Mouse (Mus musculus) MEL (cell line): ENCODE data around the gene Gm49325. TPM values are rescaled to one million over a fixed set of nuclear protein-coding genes. Genes with fewer than 3 reads are reported as not detected.

Source experiments
- DNase-seq: peaks from one replicate; pipeline ENCODE4 v3.0.0; 2011; ENCODE audit warnings: low read depth, low spot score
- H3K27ac ChIP-seq: 2 replicates; pipeline ENCODE4 v1.5.1; 2012; ENCODE audit warnings: low read depth, mild to moderate bottlenecking, control low read depth, low read length, moderate library complexity; ENCODE audit not compliant: control insufficient read depth
- H3K27me3 ChIP-seq, 2 experiments: fragments of 150-350 bp in 1 of 2; sonication (generic) in 1 of 2; 2 replicates each; pipeline ENCODE4 v1.6.1; 2012; ENCODE audit warnings: low read length in 2 of 2, mild to moderate bottlenecking in 2 of 2, improper control_type of control experiment in 1 of 2, moderate library complexity in 1 of 2; ENCODE audit not compliant: insufficient read depth in 2 of 2, control insufficient read depth in 1 of 2
- H3K36me3 ChIP-seq, 2 experiments: 2 replicates each; pipeline ENCODE4 v1.6.1; 2012 to 2014; ENCODE audit warnings: low read length in 2 of 2, improper control_type of control experiment in 1 of 2, inconsistent platforms in 1 of 2, mild to moderate bottlenecking in 1 of 2; ENCODE audit not compliant: insufficient read depth in 2 of 2, control insufficient read depth in 1 of 2
- H3K4me1 ChIP-seq, 2 experiments: fragments of 150-350 bp in 1 of 2; sonication (generic) in 1 of 2; 2 replicates each; pipeline ENCODE4 v1.6.1; 2012; ENCODE audit warnings: low read length in 2 of 2, improper control_type of control experiment in 1 of 2, mild to moderate bottlenecking in 1 of 2; ENCODE audit not compliant: insufficient read depth in 2 of 2, control insufficient read depth in 1 of 2
- H3K4me3 ChIP-seq, 2 experiments: fragments of 150-350 bp in 1 of 2; sonication (generic) in 1 of 2; 2 replicates each; pipeline ENCODE4 v1.5.1; 2012; ENCODE audit warnings: low read depth in 2 of 2, low read length in 2 of 2, mild to moderate bottlenecking in 2 of 2, moderate library complexity in 2 of 2, control low read depth in 1 of 2, improper control_type of control experiment in 1 of 2; ENCODE audit not compliant: control insufficient read depth in 1 of 2, insufficient read depth in 1 of 2
- H3K79me2 ChIP-seq: 2 replicates; pipeline ENCODE4 v1.6.1; 2012; ENCODE audit warnings: mild to moderate bottlenecking, low read length, moderate library complexity; ENCODE audit not compliant: control insufficient read depth, poor library complexity, insufficient read depth
- H3K9ac ChIP-seq: 2 replicates; pipeline ENCODE4 v1.6.1; 2012; ENCODE audit warnings: low read depth, mild to moderate bottlenecking, control low read depth, low read length, moderate library complexity; ENCODE audit not compliant: control insufficient read depth, poor library complexity, severe bottlenecking
- H3K9me3 ChIP-seq: fragments of 150-350 bp; sonication (generic); replicated peaks from 2 replicates; pipeline ENCODE4 v1.6.1; 2012; ENCODE audit warnings: mild to moderate bottlenecking, low read length, improper control_type of control experiment, moderate library complexity; ENCODE audit not compliant: insufficient read depth
- BHLHE40 ChIP-seq: IDR thresholded peaks from 2 replicates; pipeline ENCODE4 v1.6.1; 2012; ENCODE audit warnings: low read depth, mild to moderate bottlenecking, inconsistent platforms, low read length, improper control_type of control experiment, borderline replicate concordance
- CTCF ChIP-seq, 3 experiments: IDR thresholded peaks in 2 of 3; conservative IDR thresholded peaks in 1 of 3; 2 replicates each; pipeline ENCODE4 v1.5.1; 2011 to 2012; ENCODE audit warnings: low read length in 3 of 3, low read depth in 2 of 3, mild to moderate bottlenecking in 2 of 3, improper control_type of control experiment in 1 of 3, inconsistent platforms in 1 of 3, mixed read lengths in 1 of 3, moderate library complexity in 1 of 3; ENCODE audit not compliant: control insufficient read depth in 1 of 3, insufficient read depth in 1 of 3, poor library complexity in 1 of 3, severe bottlenecking in 1 of 3
- E2F4 ChIP-seq: IDR thresholded peaks from 2 replicates; pipeline ENCODE4 v1.6.1; 2011; ENCODE audit warnings: low read depth, low read length, improper control_type of control experiment, borderline replicate concordance
- ELF1 ChIP-seq: IDR thresholded peaks from 2 replicates; pipeline ENCODE4 v1.6.1; 2014; ENCODE audit warnings: low read depth, mild to moderate bottlenecking, inconsistent platforms, low read length, improper control_type of control experiment, moderate library complexity
- EP300 ChIP-seq, 2 experiments: IDR thresholded peaks; 2 replicates each; pipeline ENCODE4 v1.6.1; 2011; ENCODE audit warnings: improper control_type of control experiment in 2 of 2, low read length in 2 of 2, low read depth in 1 of 2, mild to moderate bottlenecking in 1 of 2
- GABPA ChIP-seq: IDR thresholded peaks from 2 replicates; pipeline ENCODE4 v1.6.1; 2012; ENCODE audit warnings: low read depth, mild to moderate bottlenecking, inconsistent platforms, low read length, improper control_type of control experiment, moderate library complexity
- JUND ChIP-seq: IDR thresholded peaks from 2 replicates; pipeline ENCODE4 v1.6.1; 2011; ENCODE audit warnings: low read depth, mild to moderate bottlenecking, improper control_type of control experiment, low read length
- KAT2A ChIP-seq: conservative IDR thresholded peaks from 2 replicates; pipeline ENCODE4 v1.6.1; 2012; ENCODE audit warnings: low read depth, low read length, improper control_type of control experiment, inconsistent platforms
- MAFK ChIP-seq: IDR thresholded peaks from 2 replicates; pipeline ENCODE4 v1.6.1; 2011; ENCODE audit warnings: low read depth, mild to moderate bottlenecking, low read length, improper control_type of control experiment, borderline replicate concordance
- MAX ChIP-seq: IDR thresholded peaks from 2 replicates; pipeline ENCODE4 v1.6.1; 2011; ENCODE audit warnings: low read length, improper control_type of control experiment
- MEF2A ChIP-seq: IDR thresholded peaks from 2 replicates; pipeline ENCODE4 v1.6.1; 2014; ENCODE audit warnings: low read depth, mild to moderate bottlenecking, inconsistent platforms, low read length, improper control_type of control experiment; ENCODE audit not compliant: poor library complexity, insufficient replicate concordance, severe bottlenecking; ENCODE audit errors: extremely low read depth
- NELFE ChIP-seq: IDR thresholded peaks from 2 replicates; pipeline ENCODE4 v1.6.1; 2011; ENCODE audit warnings: low read depth, low read length, improper control_type of control experiment
- NRF1 ChIP-seq: IDR thresholded peaks from 2 replicates; pipeline ENCODE4 v1.6.1; 2014; ENCODE audit warnings: low read depth, mild to moderate bottlenecking, inconsistent platforms, low read length, improper control_type of control experiment, moderate library complexity; ENCODE audit not compliant: poor library complexity, insufficient read depth, severe bottlenecking
- POLR2A ChIP-seq, 2 experiments: IDR thresholded peaks; 2 replicates each; pipeline ENCODE4 v1.6.1; 2011 to 2012; ENCODE audit warnings: low read length in 2 of 2, mild to moderate bottlenecking in 2 of 2, control low read depth in 1 of 2, improper control_type of control experiment in 1 of 2, low read depth in 1 of 2, moderate library complexity in 1 of 2; ENCODE audit not compliant: control insufficient read depth in 1 of 2, insufficient read depth in 1 of 2, poor library complexity in 1 of 2
- RCOR1 ChIP-seq: IDR thresholded peaks from 2 replicates; pipeline ENCODE4 v1.6.1; 2012; ENCODE audit warnings: low read depth, mild to moderate bottlenecking, inconsistent platforms, low read length, improper control_type of control experiment
- SMC3 ChIP-seq: IDR thresholded peaks from 2 replicates; pipeline ENCODE4 v1.6.1; 2011; ENCODE audit warnings: low read depth, low read length, improper control_type of control experiment
- TAL1 ChIP-seq: IDR thresholded peaks from 2 replicates; pipeline ENCODE4 v1.6.1; 2012; ENCODE audit warnings: mild to moderate bottlenecking, inconsistent platforms, low read length, moderate library complexity, mixed read lengths
- TBP ChIP-seq: IDR thresholded peaks from 2 replicates; pipeline ENCODE4 v1.8.0; 2011; ENCODE audit warnings: low read depth, low read length, improper control_type of control experiment
- TCF12 ChIP-seq: IDR thresholded peaks from 2 replicates; pipeline ENCODE4 v1.6.1; 2014; ENCODE audit warnings: low read depth, mild to moderate bottlenecking, inconsistent platforms, low read length, improper control_type of control experiment, moderate library complexity
- USF2 ChIP-seq, 2 experiments: IDR thresholded peaks; 2 replicates each; pipeline ENCODE4 v1.6.1; 2011 to 2012; ENCODE audit warnings: improper control_type of control experiment in 2 of 2, low read length in 2 of 2, borderline replicate concordance in 1 of 2, inconsistent platforms in 1 of 2, low read depth in 1 of 2, mild to moderate bottlenecking in 1 of 2; ENCODE audit not compliant: insufficient read depth in 1 of 2
- ZC3H11A ChIP-seq: IDR thresholded peaks from 2 replicates; pipeline ENCODE4 v1.6.1; 2012; ENCODE audit warnings: low read depth, mild to moderate bottlenecking, inconsistent platforms, low read length, improper control_type of control experiment
- ZNF384 ChIP-seq: IDR thresholded peaks from 2 replicates; pipeline ENCODE4 v1.6.1; 2012; ENCODE audit warnings: low read depth, mild to moderate bottlenecking, inconsistent platforms, low read length, improper control_type of control experiment
- polyA plus RNA-seq, 2 experiments: library from polyadenylated mRNA; stranded (reverse) in 1 of 2; unstranded in 1 of 2; fragments of >175 nt in 1 of 2; fragments of >200 nt in 1 of 2; gene quantifications; 2 replicates each; pipeline versions ENCODE4 v1.2.1 to v1.2.4; 2012; ENCODE audit warnings: low replicate concordance in 2 of 2, low read depth in 1 of 2; ENCODE audit not compliant: insufficient read length in 2 of 2, insufficient read depth in 1 of 2, missing spikeins in 1 of 2
- total RNA-seq: library from RNA; depleted of rRNA; stranded (reverse); fragments of 300-350 nt; gene quantifications from 2 replicates; pipeline ENCODE4 v1.2.3, GENCODE M21; 2012

Gm49325 gene
- total and polyA plus RNA-seq, 3 experiments, result 1.0 to 3.7 TPM; not detected in 1

DNA sequence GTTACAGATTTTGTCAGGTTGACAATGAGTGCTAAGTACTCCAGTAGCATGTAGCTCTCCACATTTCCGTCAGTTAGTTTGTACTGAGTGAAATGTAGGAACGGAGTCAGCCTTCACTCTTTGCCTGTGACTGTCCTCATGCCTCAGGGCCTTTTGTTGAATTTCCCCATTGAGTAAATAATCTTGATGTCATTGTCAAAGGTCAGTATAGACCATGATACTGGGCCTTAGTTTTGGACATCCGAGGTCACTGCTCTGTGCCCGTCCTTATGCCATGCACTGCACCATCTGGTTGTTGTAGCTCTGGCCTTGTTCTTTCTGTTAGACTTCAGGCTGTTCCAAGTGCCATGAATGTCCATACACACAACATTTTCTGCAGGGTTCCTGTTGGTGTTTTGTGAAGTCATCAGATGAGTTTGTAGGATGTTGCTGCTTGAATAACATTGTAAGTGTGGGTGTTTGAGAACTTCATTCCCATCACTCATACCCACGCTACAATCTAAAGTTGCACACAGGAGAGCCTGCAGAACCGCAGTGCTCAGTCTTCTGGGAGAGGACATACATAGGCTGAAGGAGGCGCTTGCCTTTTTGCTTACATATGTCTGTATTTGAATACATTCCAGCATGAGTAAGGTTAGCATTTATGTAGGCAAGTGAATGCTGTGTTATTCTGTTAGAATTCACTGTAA, 30.4 kb downstream of the Gm49325 start:
- TF ChIP-seq ZC3H11A (no peak), GABPA (no peak), CTCF (IDR thresholded peaks at IDR 0.05 in 2 of 3, conservative IDR thresholded peaks at IDR 0.05 in 1 of 3; ENCODE audit: control insufficient read depth in 1 of 3, insufficient read depth in 1 of 3, low read depth in 2 of 3, low read length in 3 of 3, poor library complexity in 1 of 3, severe bottlenecking in 1 of 3) (no peak), JUND (no peak), MEF2A (no peak), POLR2A (IDR thresholded peaks at IDR 0.05; ENCODE audit: control insufficient read depth in 1 of 2, insufficient read depth in 1 of 2, low read depth in 1 of 2, low read length in 2 of 2, poor library complexity in 1 of 2) (no peak), TBP (no peak), KAT2A (no peak), E2F4 (no peak)
- no peak overlapping the region for H3K9ac ChIP-seq
- peaks cover 0 to 20% of the 10 kb centered on the region in 2 experiments; a peak in 2 of 4 replicates for H3K36me3 ChIP-seq
- no peak overlapping the region for H3K27ac ChIP-seq
- H3K4me1 ChIP-seq, result no peaks in the 10 kb centered on the region
- H3K27me3 ChIP-seq, result no peaks in the 10 kb centered on the region
- DNase-seq, result no peak
- H3K79me2 ChIP-seq, result peaks cover 3% of the 10 kb centered on the region; the same call in 1 of the 2 replicates
- H3K9me3 ChIP-seq, result no peaks in the 10 kb centered on the region
- H3K4me3 ChIP-seq, result no peak overlapping the region

GRCm38 (mm10) chr10:77638956-77639355, 33.0 kb downstream of the Gm49325 start:
- Histone ChIP-seq H3K27ac (no peak overlapping the region), H3K9me3 (no peaks in the 10 kb centered on the region), H3K36me3 (peaks cover 0 to 18% of the 10 kb centered on the region in 2 experiments; a peak in 2 of 4 replicates), H3K79me2 (peaks cover 3% of the 10 kb centered on the region; the same call in 1 of the 2 replicates), H3K9ac (no peak overlapping the region), H3K4me3 (no peak overlapping the region), H3K4me1 (no peaks in the 10 kb centered on the region; a peak in 1 of 4 replicates), H3K27me3 (no peaks in the 10 kb centered on the region)
- no peak for TF ChIP-seq NELFE
- TF ChIP-seq GABPA, result no peak
- TF ChIP-seq POLR2A (IDR thresholded peaks at IDR 0.05; ENCODE audit: control insufficient read depth in 1 of 2, insufficient read depth in 1 of 2, low read depth in 1 of 2, low read length in 2 of 2, poor library complexity in 1 of 2), result no peak
- no peak for TF ChIP-seq TAL1
- TF ChIP-seq TCF12, result no peak
- no peak for TF ChIP-seq RCOR1
- no peak for TF ChIP-seq MAFK
- no peak for TF ChIP-seq ZNF384
- no peak for TF ChIP-seq ELF1
- no peak for TF ChIP-seq USF2 (IDR thresholded peaks at IDR 0.05; ENCODE audit: borderline replicate concordance in 1 of 2, insufficient read depth in 1 of 2, low read depth in 1 of 2, low read length in 2 of 2)
- TF ChIP-seq NRF1, result no peak
- no peak for TF ChIP-seq MEF2A
- TF ChIP-seq MAX, result no peak
- no peak for TF ChIP-seq SMC3
- no peak for TF ChIP-seq EP300 (IDR thresholded peaks at IDR 0.05; ENCODE audit: low read depth in 1 of 2, low read length in 2 of 2)
- TF ChIP-seq BHLHE40, result no peak
- TF ChIP-seq KAT2A, result no peak
- no peak for DNase-seq
